Mouse (Mus musculus) right cerebral cortex, postnatal 36 days (tissue): ENCODE measurements around the gene Tcte3.
A peak's percentile ranks its signal among the peaks of the same experiment; 100 is the strongest.
"Not testable (repeated sequence)": the region's sequence is repeated elsewhere in the genome, so short reads cannot be mapped to it uniquely, and the experiment has no call there.

Experiments used
- DNase-seq, 2 experiments: peaks; one replicate each; pipeline ENCODE4 v3.0.0; 2022; ENCODE audit warnings: low spot score in 2 of 2, mixed read lengths in 1 of 2

Gene Tcte3

DNA sequence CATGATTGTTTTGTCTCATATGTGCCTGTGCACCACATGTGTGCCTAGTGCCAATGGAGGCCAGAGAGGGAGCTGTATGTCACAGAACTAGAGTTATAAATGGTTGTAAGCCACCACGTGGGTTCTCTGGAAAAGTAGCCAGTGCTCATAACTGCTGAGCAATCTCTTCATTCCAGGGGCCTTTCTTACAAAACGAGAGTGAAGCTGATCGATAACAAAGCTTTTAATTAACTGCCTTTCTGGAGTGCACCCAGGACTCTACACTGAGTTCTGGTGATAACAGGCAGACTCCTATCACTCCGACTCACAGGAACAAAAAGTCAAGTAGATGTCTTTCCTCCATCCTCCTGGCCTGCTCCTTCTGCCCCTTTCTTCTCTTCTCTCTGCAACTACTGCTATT, 9.9 kb downstream of the Tcte3 start:
- DNase-seq: not testable (repeated sequence)

- not testable (repeated sequence) for DNase-seq
Measured at GRCm38 (mm10) chr17:15025513-15025912, 15.8 kb downstream of the Tcte3 start.

DNA sequence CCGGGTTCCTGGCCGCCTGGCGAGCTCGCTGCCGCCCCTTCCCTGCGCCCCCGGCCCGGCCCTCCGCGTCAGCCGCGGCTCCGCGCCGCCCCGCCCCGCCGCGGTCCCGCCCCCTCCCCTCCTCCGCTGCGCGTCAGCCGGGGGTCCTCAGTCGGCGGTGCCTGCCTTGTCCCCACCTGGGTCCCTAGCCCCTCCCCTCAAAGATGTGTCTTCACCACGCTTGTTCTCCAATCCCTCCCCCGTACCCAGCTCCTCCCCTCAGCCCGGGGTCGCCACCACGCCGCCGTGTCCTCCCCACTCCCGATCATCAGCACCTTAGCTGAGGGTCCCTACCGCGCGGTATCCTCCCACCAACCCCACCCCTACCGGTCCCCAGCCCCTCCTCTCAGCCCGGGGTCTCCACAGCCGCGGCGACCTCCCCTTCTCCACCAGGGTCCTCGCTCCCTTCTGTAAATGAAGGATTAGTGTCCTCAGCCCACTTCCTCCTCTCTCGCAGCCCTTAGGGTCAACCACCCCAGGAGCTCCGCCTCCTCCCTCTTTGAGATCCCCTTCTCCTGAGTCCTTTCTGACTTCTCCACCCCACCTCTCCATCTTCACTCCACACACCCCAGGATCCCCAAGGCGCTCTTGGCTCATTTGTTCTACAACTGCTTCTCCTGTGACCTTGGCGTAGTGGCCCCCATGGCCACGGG, 16.6 kb downstream of the Tcte3 start:
- not testable (repeated sequence) for DNase-seq

GRCm38 (mm10) chr17:15023878-15024492, 17.3 kb downstream of the Tcte3 start:
- not testable (repeated sequence) for DNase-seq

GRCm38 (mm10) chr17:15021503-15022220, 19.6 kb downstream of the Tcte3 start:
- peak; percentile 4 to 12 for DNase-seq

DNA sequence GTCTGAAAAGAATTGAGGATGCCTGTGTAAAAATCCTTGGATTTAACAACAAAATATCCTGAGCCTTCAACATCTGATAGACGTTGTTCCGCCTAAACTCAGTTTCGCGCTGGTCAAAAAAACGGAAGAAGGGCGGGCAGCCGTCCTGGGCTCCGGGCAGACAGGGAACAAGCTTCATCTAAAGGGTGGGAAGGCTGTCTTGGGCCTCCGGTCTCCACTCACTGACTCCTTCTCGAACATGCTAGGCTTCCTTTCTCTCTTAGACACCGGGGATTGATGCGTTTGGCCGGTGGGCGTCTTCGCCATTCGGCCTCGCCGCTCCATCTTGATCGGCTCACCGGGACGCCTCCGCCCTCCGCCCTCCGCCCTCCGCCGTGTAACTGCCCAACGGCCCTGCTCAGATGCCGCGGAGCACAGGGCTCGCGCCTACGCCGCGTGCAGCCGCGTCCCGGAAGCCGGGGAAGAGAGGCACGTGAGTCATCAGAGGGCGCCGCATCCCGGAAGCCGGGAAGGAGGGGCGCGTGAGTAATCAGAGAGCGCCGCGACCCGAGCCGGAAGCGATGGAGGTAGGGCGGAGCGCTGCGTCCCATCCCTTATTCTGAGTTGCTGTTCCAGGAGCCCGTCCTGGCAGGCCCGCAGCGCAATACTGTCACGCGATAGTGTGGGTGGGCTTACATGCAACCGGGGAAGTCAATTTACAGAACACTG, 31.4 kb downstream of the Tcte3 start, which contains the start of gene Gm3435:
Gm3435 (plus strand) TSS at position 471 of the 708 bp plus-strand sequence.
- DNase-seq: not testable (repeated sequence)

- DNase-seq: not testable (repeated sequence)
Measured at GRCm38 (mm10) chr17:15009088-15009487, 32.2 kb downstream of the Tcte3 start.

DNA sequence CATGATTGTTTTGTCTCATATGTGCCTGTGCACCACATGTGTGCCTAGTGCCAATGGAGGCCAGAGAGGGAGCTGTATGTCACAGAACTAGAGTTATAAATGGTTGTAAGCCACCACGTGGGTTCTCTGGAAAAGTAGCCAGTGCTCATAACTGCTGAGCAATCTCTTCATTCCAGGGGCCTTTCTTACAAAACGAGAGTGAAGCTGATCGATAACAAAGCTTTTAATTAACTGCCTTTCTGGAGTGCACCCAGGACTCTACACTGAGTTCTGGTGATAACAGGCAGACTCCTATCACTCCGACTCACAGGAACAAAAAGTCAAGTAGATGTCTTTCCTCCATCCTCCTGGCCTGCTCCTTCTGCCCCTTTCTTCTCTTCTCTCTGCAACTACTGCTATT, 41.2 kb downstream of the Tcte3 start:
- not testable (repeated sequence) for DNase-seq

- not testable (repeated sequence) for DNase-seq
Measured at GRCm38 (mm10) chr17:14994140-14994539, 47.1 kb downstream of the Tcte3 start.

DNA sequence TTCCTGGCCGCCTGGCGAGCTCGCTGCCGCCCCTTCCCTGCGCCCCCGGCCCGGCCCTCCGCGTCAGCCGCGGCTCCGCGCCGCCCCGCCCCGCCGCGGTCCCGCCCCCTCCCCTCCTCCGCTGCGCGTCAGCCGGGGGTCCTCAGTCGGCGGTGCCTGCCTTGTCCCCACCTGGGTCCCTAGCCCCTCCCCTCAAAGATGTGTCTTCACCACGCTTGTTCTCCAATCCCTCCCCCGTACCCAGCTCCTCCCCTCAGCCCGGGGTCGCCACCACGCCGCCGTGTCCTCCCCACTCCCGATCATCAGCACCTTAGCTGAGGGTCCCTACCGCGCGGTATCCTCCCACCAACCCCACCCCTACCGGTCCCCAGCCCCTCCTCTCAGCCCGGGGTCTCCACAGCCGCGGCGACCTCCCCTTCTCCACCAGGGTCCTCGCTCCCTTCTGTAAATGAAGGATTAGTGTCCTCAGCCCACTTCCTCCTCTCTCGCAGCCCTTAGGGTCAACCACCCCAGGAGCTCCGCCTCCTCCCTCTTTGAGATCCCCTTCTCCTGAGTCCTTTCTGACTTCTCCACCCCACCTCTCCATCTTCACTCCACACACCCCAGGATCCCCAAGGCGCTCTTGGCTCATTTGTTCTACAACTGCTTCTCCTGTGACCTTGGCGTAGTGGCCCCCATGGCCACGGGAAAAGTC, 48.0 kb downstream of the Tcte3 start:
- DNase-seq: not testable (repeated sequence)

DNA sequence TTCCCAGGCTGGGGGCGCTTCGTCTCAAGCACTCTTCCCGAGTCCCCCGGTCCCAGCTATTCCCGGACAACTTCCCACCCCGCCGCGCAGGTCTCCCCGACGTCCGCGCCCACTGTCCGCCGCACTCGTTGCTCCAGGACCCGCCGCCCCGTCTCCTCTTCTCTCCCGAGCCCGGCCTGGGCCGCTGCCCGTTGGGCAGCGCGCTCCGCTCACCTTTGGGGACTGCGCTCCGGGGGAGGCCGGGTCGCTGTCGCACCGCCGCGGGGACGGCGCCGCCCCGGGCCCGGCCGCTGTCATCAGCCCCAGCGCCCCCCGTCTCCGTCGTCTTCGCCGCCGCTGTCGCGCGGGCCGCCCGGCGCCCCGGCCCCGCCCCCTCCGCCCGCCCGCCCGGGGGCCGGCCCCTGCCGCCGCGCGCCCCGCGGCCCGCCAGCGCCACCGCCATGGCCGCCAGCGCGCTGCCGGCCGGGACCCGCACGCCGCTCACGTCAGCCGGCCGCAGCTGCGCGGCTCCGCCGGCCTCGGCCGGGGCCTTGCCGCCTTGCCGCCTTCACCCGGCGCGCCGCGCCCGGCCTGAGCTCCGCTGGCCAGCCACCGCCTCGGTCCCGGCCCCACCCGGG, 48.7 kb downstream of the Tcte3 start:
- DNase-seq: not testable (repeated sequence)

DNA sequence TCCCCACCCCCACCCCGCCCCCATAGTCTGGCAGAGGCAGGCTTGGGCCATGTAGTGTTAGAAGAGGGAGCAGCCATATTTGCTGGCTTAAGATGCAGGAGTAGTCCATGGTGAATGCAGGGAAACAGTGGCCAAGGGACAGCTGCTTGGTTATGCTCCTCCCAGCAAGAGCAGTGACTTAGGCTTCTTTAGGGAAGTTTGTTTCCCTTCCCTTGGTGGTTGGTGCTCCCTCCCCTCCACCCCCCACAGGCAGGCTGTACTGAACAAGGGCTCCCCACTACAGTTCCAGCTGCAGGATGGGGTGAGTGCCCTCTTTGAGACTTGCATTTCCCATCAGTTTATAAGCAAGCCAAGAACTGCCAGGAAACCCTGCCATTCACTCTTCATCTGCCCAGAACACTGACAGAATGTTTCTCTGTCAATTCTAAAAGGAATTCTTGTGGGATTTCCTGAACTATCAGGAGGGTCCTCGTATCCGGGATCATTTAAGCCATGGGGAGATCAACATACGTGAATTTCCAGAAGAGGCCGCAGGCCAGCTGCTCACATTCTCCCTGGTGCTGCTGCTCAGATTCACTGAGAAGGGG, 51.1 kb downstream of the Tcte3 start:
- not testable (repeated sequence) for DNase-seq

DNA sequence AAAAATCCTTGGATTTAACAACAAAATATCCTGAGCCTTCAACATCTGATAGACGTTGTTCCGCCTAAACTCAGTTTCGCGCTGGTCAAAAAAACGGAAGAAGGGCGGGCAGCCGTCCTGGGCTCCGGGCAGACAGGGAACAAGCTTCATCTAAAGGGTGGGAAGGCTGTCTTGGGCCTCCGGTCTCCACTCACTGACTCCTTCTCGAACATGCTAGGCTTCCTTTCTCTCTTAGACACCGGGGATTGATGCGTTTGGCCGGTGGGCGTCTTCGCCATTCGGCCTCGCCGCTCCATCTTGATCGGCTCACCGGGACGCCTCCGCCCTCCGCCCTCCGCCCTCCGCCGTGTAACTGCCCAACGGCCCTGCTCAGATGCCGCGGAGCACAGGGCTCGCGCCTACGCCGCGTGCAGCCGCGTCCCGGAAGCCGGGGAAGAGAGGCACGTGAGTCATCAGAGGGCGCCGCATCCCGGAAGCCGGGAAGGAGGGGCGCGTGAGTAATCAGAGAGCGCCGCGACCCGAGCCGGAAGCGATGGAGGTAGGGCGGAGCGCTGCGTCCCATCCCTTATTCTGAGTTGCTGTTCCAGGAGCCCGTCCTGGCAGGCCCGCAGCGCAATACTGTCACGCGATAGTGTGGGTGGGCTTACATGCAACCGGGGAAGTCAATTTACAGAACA, 62.8 kb downstream of the Tcte3 start, which contains the start of the genes 9030025P20Rik and Gm3417:
9030025P20Rik (plus strand) TSS at position 107 of the 677 bp plus-strand sequence.
Gm3417 (minus strand) TSS at position 429 of the 677 bp plus-strand sequence.
- DNase-seq: not testable (repeated sequence)

DNA sequence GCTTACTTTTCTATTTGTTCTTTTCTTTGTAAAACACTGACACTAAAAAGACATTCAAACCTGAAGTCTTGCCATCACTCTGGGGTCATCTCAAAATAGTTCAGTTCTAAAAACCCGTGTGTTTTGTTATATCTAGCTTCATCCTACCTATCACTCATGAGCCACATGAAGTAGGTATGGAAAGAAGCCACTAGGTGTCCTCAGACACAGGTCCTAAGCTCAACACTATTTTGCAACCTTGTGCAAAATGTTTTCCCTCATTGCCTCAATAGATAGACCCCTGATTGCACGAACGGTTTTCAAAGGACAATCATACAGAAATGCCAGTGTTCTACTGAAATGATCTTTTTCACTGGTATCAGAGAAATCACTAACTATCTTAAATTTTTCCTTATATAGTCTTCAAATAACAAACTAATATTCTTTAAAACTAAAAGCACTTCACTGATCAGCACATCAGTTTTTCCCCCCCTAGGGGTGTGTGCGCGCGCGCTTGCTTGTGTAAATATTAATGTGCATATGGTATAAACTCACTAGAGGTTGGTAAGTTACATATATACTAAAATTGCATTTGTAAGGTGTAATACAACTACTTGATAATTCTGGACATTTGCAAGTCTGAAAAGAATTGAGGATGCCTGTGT, 63.4 kb downstream of the Tcte3 start:
- not testable (repeated sequence) for DNase-seq
